Mouse (Mus musculus) midbrain, embryonic 13.5 days (tissue): ENCODE data around the gene Gas2l3. TPM values are rescaled to one million over a fixed set of nuclear protein-coding genes. Genes with fewer than 3 reads are reported as not detected.

ENCODE experiments used
- ATAC-seq: fragments of 200-750 bp; cut with Nextera tagmentation; 2 replicates; pipeline ENCODE4 v1.8.0; 2017; ENCODE audit warnings: mild to moderate bottlenecking, moderate TSS enrichment, moderate library complexity
- H3K27ac ChIP-seq: fragments of 300-500 bp; sonication (generic); 2 replicates; pipeline ENCODE4 v1.5.1; 2015; ENCODE audit warnings: inconsistent platforms, mild to moderate bottlenecking, moderate library complexity
- H3K27me3 ChIP-seq: fragments of 300-500 bp; sonication (generic); 2 replicates; pipeline ENCODE4 v1.6.1; 2015; ENCODE audit warnings: mild to moderate bottlenecking, inconsistent platforms
- H3K36me3 ChIP-seq: fragments of 300-500 bp; sonication (generic); 2 replicates; pipeline ENCODE4 v1.6.1; 2015; ENCODE audit warnings: mild to moderate bottlenecking, inconsistent platforms
- H3K4me1 ChIP-seq: fragments of 300-500 bp; sonication (generic); replicated peaks from 2 replicates; pipeline ENCODE4 v1.6.1; 2015; ENCODE audit warnings: inconsistent platforms
- H3K4me2 ChIP-seq: fragments of 300-500 bp; sonication (generic); replicated peaks from 2 replicates; pipeline ENCODE4 v1.6.1; 2015; ENCODE audit warnings: moderate library complexity, mild to moderate bottlenecking, inconsistent platforms
- H3K4me3 ChIP-seq: fragments of 300-500 bp; sonication (generic); replicated peaks from 2 replicates; pipeline ENCODE4 v1.5.1; 2015; ENCODE audit warnings: mild to moderate bottlenecking, inconsistent platforms
- H3K9ac ChIP-seq: fragments of 300-500 bp; sonication (generic); replicated peaks from 2 replicates; pipeline ENCODE4 v1.6.1; 2015; ENCODE audit warnings: mild to moderate bottlenecking, inconsistent platforms
- H3K9me3 ChIP-seq: fragments of 300-500 bp; sonication (generic); 2 replicates; pipeline ENCODE4 v1.6.1; 2016; ENCODE audit warnings: mild to moderate bottlenecking, inconsistent platforms
- WGBS: fragments of 180-500 bp; shearing (Covaris S2); methylation state at CpG from one replicate; pipeline ENCODE4 v1.1.7; 2015; 5-methylcytosine and 5-hydroxymethylcytosine counted together
- polyA plus RNA-seq: library from polyadenylated mRNA; unstranded; fragments of >200 nt; fragmentation: Nextera tagmentation; extraction: Ambion mirVana; gene quantifications from 2 replicates; pipeline ENCODE4 v1.2.1, GENCODE M21; 2015

Gas2l3 gene
- polyA plus RNA-seq, 1 experiment from 2014 or later: 6.8 TPM

- H3K4me1 ChIP-seq: no peaks in the 10 kb centered on the region
- H3K9ac ChIP-seq: no peak overlapping the region
- H3K4me2 ChIP-seq: no peak overlapping the region
- no peaks in the 10 kb centered on the region for H3K9me3 ChIP-seq
- peaks cover 8% of the 10 kb centered on the region for H3K27me3 ChIP-seq
- 94% methylated on average over 9 of the region's 9 CpGs for WGBS
- H3K4me3 ChIP-seq: no peak overlapping the region
- no peak overlapping the region for H3K27ac ChIP-seq
- peaks cover 4% of the 10 kb centered on the region; the same call in 1 of the 2 replicates for H3K36me3 ChIP-seq
- ATAC-seq: no peak
Measured at GRCm38 (mm10) chr10:89423164-89423778, 20.5 kb downstream of the Gas2l3 start.

DNA sequence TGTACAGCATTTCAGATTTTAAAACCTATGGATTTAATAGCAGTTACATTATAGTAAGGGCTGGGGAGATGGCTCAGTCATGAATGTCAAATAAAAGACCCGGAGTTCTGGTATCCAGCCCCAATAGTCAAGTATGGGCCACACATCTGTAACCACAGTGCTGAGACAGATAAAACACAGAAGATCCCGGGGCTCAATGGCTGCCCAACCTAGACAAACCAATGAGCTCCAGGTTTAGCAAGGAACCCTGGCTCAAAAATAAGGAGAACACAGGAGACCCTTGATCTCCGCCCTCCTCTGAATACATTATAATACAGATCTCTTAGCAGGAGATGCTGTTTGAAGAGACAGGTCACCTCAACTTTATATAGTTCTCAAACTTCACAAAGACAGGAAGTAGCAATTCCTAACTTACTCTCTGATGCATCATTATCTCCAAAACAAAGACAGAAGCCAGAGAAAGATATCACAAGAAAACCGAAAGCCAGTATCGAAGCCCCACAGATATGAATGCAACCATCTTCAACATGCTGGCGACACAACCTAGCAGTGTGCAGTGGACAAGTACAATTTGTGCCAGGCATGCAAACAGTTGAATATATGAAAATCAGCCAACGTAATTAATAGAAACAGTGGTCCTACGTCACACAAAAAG, 21.1 kb downstream of the Gas2l3 start:
- no peaks in the 10 kb centered on the region for H3K9me3 ChIP-seq
- WGBS: 93% methylated on average over 8 of the region's 8 CpGs

GRCm38 (mm10) chr10:89417966-89418365, 25.8 kb downstream of the Gas2l3 start:
- no peak overlapping the region for H3K27ac ChIP-seq
- no peak overlapping the region for H3K4me2 ChIP-seq
- H3K27me3 ChIP-seq: no peaks in the 10 kb centered on the region
- H3K9ac ChIP-seq: no peak overlapping the region
- 95% methylated on average over 2 of the region's 2 CpGs for WGBS
- H3K9me3 ChIP-seq: no peaks in the 10 kb centered on the region
- H3K36me3 ChIP-seq: peaks cover 12% of the 10 kb centered on the region
- no peak for ATAC-seq
- no peaks in the 10 kb centered on the region for H3K4me1 ChIP-seq
- no peak overlapping the region for H3K4me3 ChIP-seq

More for the DNA sequence above, 21.1 kb downstream of the Gas2l3 start:
- H3K4me2 ChIP-seq: no peak overlapping the region
- H3K27me3 ChIP-seq: peaks cover 4% of the 10 kb centered on the region; the same call in 1 of the 2 replicates
- no peak overlapping the region for H3K27ac ChIP-seq
- H3K4me1 ChIP-seq: no peaks in the 10 kb centered on the region
- ATAC-seq: no peak
- no peak overlapping the region for H3K4me3 ChIP-seq
- no peaks in the 10 kb centered on the region for H3K36me3 ChIP-seq
- no peak overlapping the region for H3K9ac ChIP-seq

DNA sequence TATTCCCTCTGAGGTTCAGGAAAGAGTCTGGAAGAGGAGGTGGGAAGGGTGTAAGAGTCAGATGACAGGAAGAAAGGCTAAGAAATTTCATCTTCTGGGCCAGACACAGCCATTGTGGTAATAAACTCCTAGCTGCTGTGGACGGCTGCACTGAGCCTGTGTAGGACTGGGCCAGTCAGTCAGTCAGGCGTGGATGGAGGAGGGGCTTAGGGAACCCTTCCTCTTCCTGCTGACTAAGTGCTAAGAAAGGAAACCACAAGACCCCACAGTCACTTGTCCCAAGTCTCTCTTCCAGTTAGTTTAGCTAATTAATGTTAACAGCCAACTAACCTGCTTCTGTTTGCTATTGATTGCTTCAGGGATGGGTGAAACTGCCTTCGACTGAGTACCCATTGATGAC, 28.3 kb downstream of the Gas2l3 start:
- Histone ChIP-seq H3K9me3 (no peaks in the 10 kb centered on the region), H3K4me1 (no peaks in the 10 kb centered on the region), H3K4me3 (no peak overlapping the region), H3K27me3 (no peaks in the 10 kb centered on the region), H3K9ac (no peak overlapping the region), H3K4me2 (no peak overlapping the region), H3K36me3 (peaks cover 12% of the 10 kb centered on the region), H3K27ac (no peak overlapping the region)
- 55% methylated on average over 3 of the region's 3 CpGs for WGBS
- no peak for ATAC-seq

DNA sequence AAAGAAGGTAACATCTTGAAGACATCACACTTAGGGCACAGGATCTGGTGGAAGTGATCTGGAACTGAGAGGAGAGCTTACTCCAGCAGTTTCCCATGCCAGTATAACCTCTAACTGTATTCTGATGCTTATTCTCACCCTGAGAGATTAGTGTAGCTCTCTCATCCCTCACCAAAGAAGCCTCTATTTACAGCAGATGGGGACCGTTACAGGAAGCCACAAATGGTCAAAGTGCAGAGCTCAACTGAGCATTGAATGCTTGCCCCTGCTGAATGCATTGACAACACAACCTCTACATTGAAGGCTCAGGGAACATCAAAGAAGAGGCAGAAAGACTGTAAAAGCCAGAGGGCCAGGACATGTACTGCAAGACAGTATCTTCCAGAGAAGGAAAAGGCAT, 36.2 kb downstream of the Gas2l3 start:
- no peak overlapping the region for H3K4me2 ChIP-seq
- no peaks in the 10 kb centered on the region for H3K9me3 ChIP-seq
- no peak overlapping the region for H3K4me3 ChIP-seq
- no peak overlapping the region for H3K27ac ChIP-seq
- H3K9ac ChIP-seq: no peak overlapping the region
- 54% methylated on average over 1 of the region's 1 CpGs for WGBS
- H3K4me1 ChIP-seq: no peaks in the 10 kb centered on the region
- H3K36me3 ChIP-seq: no peaks in the 10 kb centered on the region
- H3K27me3 ChIP-seq: no peaks in the 10 kb centered on the region
- ATAC-seq: no peak

DNA sequence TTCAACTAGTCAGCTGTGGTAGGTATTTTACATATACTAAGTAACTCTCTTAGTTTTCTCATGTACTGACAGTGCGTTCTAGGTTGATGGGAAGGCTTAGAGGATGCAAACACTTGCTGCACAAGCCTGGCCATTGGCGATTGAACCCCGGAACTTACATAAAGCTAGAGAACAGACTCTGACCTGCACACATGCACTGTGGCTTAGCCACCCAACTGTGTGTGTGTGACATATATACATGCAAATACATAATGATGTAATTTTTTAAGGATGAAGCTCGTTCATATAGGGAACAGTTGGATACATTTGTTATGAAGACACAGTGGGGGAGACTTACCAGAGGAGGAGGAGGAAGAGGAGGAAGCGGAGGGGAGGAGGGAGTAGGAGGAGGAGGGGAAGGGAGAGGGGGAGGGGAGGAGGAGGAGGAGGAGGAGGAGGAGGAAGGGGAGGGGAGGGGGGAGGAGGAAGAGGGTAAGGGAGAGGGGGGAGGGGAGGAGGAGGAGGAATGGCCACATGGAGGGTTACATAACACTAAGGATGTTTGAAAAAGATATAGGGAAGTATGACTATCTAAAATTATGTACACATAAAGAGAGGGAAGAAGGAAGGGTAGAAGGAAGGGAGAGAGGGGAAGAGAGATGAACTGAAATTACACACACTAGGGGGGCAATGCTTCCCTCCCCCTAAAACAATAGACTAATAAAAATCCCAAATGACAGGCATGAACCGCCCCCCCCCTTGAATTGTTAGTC, 36.9 kb downstream of the Gas2l3 start:
- Histone ChIP-seq H3K27ac (no peak overlapping the region), H3K9ac (no peak overlapping the region), H3K4me3 (no peak overlapping the region), H3K9me3 (no peaks in the 10 kb centered on the region), H3K4me2 (no peak overlapping the region), H3K4me1 (no peaks in the 10 kb centered on the region), H3K36me3 (no peaks in the 10 kb centered on the region), H3K27me3 (no peaks in the 10 kb centered on the region)
- ATAC-seq: no peak
- WGBS: 85% methylated on average over 5 of the region's 6 CpGs

- ATAC-seq: no peak
- peaks cover 5% of the 10 kb centered on the region; the same call in 1 of the 2 replicates for H3K9me3 ChIP-seq
- H3K27me3 ChIP-seq: no peaks in the 10 kb centered on the region
- no peak overlapping the region for H3K4me3 ChIP-seq
- H3K36me3 ChIP-seq: no peaks in the 10 kb centered on the region
- H3K4me1 ChIP-seq: no peaks in the 10 kb centered on the region
- no peak overlapping the region for H3K27ac ChIP-seq
- H3K9ac ChIP-seq: no peak overlapping the region
- WGBS: 89% methylated on average over 4 of the region's 4 CpGs
- H3K4me2 ChIP-seq: no peak overlapping the region
Measured at GRCm38 (mm10) chr10:89404936-89405335, 38.8 kb downstream of the Gas2l3 start.

DNA sequence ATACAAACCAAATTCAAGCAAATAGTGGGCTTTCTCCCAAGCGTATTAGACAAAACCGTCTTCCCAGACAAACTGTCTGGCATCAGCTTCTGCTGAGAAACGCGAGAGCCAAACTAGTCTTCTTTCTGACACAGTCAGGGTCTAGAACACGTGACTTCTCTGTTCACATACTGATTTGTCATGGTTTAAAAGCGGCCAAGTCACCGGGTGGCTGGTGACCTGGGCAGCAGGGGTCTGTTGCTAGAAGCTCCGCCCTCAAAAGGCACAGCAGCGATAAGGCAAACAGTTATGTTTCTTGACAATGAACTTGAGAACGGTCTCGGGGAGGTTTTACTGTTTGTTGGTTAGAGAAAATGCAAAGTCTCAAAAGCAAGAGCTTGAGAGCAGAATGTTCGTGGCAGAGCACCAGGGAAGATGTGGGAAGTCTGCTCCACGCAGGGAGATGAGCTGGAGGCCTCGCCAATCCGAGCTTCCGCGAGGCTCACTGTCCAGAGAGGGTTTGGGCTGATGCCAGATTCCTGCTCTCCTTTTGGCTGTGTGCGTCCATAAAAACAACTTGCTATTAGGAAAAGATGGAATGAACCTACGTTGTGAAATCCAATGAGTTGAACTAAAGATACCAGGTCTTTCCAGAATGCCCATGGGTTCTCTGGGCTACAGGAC, 43.0 kb downstream of the Gas2l3 start:
- H3K4me2 ChIP-seq: no peak overlapping the region
- no peak overlapping the region for H3K4me3 ChIP-seq
- no peaks in the 10 kb centered on the region for H3K27me3 ChIP-seq
- H3K36me3 ChIP-seq: no peaks in the 10 kb centered on the region
- no peak for ATAC-seq
- peaks cover 5% of the 10 kb centered on the region; the same call in 1 of the 2 replicates for H3K9me3 ChIP-seq
- no peaks in the 10 kb centered on the region; the same call in 1 of the 2 replicates for H3K4me1 ChIP-seq
- H3K27ac ChIP-seq: no peak overlapping the region
- no peak overlapping the region for H3K9ac ChIP-seq
- 87% methylated on average over 19 of the region's 19 CpGs for WGBS

- Histone ChIP-seq H3K27me3 (no peaks in the 10 kb centered on the region), H3K4me1 (no peaks in the 10 kb centered on the region; the same call in 1 of the 2 replicates), H3K4me2 (peak overlapping the region; percentile 22), H3K4me3 (no peak overlapping the region), H3K27ac (no peak overlapping the region), H3K9ac (no peak overlapping the region), H3K36me3 (no peaks in the 10 kb centered on the region), H3K9me3 (peaks cover 1% of the 10 kb centered on the region; the same call in 1 of the 2 replicates)
- ATAC-seq: peak; percentile 83
- WGBS: 1% methylated on average over 7 of the region's 7 CpGs
Measured at GRCm38 (mm10) chr10:89395823-89396222, 47.9 kb downstream of the Gas2l3 start.

GRCm38 (mm10) chr10:89395321-89395720, 48.4 kb downstream of the Gas2l3 start:
- H3K36me3 ChIP-seq: no peaks in the 10 kb centered on the region
- H3K4me3 ChIP-seq: no peak overlapping the region
- no peak for ATAC-seq
- 30% methylated on average over 7 of the region's 7 CpGs for whole genome bisulfite sequencing
- no peaks in the 10 kb centered on the region for H3K9me3 ChIP-seq
- H3K4me2 ChIP-seq: peak overlapping the region; percentile 22; the same call in 1 of the 2 replicates
- no peak overlapping the region for H3K9ac ChIP-seq
- no peaks in the 10 kb centered on the region for H3K27me3 ChIP-seq
- no peak overlapping the region for H3K27ac ChIP-seq
- H3K4me1 ChIP-seq: no peaks in the 10 kb centered on the region; the same call in 1 of the 2 replicates

DNA sequence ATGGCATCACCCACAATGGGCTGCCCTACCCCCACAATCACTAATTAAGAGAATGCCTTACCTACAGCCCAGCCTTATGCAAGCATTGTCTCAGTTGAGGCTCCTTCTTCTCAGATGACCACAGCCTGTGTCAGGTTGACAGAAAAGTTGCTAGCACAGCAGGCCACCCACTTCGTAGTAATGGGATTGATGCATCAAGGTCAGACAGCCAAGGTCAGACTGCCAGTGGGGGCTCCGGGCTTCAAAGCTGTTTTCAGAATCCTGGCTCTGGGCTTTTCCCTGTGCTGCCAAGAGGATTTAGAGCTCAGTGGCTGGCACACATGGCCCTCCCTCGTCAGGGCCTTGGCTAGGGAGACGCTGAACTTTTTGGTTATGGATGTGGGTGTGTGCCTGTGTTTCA, 51.1 kb downstream of the Gas2l3 start:
- H3K27me3 ChIP-seq: 0 out of 2 replicates have a peak, but pooled peaks cover 3% of the 10 kb centered on the region
- no peaks in the 10 kb centered on the region for H3K36me3 ChIP-seq
- ATAC-seq: no peak
- H3K4me3 ChIP-seq: no peak overlapping the region
- H3K27ac ChIP-seq: no peak overlapping the region
- no peak overlapping the region for H3K9ac ChIP-seq
- H3K4me2 ChIP-seq: no peak overlapping the region
- H3K4me1 ChIP-seq: no peaks in the 10 kb centered on the region; the same call in 1 of the 2 replicates
- no peaks in the 10 kb centered on the region for H3K9me3 ChIP-seq
- WGBS: 40% methylated on average over 4 of the region's 4 CpGs
